Comparison of ENCODE assay signal across 19 mouse cellular contexts in genomic region chr8:125299248-125299647, GRCm38 (mm10).
DNase-seq lines count a peak whose midpoint lies in the region; ATAC-seq and TF ChIP-seq lines count a peak whose summit lies in the region.
"Had no signal": no experiment of that assay in that cellular context is flagged by ENCODE, and none has a peak within 500 bp of the region (broad histone marks: within the 10 kb centered on the region; RNA-seq: fewer than 3 reads in every experiment).

No protein-coding gene starts in this region.

- H3K4me2 ChIP-seq in forebrain, embryonic 16.5 days (ENCODE audit: low read length) = no peak overlapping the region
- no peak overlapping the region for H3K4me2 ChIP-seq in lung, embryonic 14.5 days
- no peak overlapping the region for H3K4me2 ChIP-seq in intestine, postnatal 0 days (replicated peaks; ENCODE audit: low read depth)
- H3K4me2 ChIP-seq: embryonic facial prominence, embryonic 13.5 days; liver, embryonic 12.5 days; midbrain, embryonic 12.5 days; neural tube, embryonic 13.5 days had no signal

- WGBS in forebrain, embryonic 16.5 days = 19% methylated on average over 4 of the region's 4 CpGs
- 61% methylated on average over 4 of the region's 4 CpGs for WGBS in forebrain, embryonic 10.5 days
- WGBS in lung, embryonic 14.5 days = 15% methylated on average over 4 of the region's 4 CpGs
- 15% methylated on average over 4 of the region's 4 CpGs for WGBS in intestine, postnatal 0 days

- H3K27ac ChIP-seq in forebrain, embryonic 16.5 days (ENCODE audit: low read length) = no peak overlapping the region
- H3K27ac ChIP-seq in forebrain, embryonic 10.5 days = no peak overlapping the region
- H3K27ac ChIP-seq in lung, embryonic 14.5 days (ENCODE audit: low read depth) = no peak overlapping the region
- H3K27ac ChIP-seq in intestine, postnatal 0 days (ENCODE audit: low read depth, low read length) = no peak overlapping the region
- H3K27ac ChIP-seq: hindbrain, embryonic 10.5 days; liver, embryonic 12.5 days; midbrain, embryonic 12.5 days; neural tube, embryonic 13.5 days had no signal

- peaks cover 13% of the 10 kb centered on the region for H3K4me1 ChIP-seq in forebrain, embryonic 16.5 days (replicated peaks; ENCODE audit: control insufficient read depth, insufficient read depth, low read length)
- peaks cover 20% of the 10 kb centered on the region for H3K4me1 ChIP-seq in forebrain, embryonic 10.5 days
- H3K4me1 ChIP-seq in lung, embryonic 14.5 days (ENCODE audit: insufficient read depth) = peaks cover 18% of the 10 kb centered on the region; the same call in 1 of the 2 replicates
- H3K4me1 ChIP-seq in intestine, postnatal 0 days (replicated peaks; ENCODE audit: control insufficient read depth, insufficient read depth, low read length) = 0 out of 2 replicates have a peak, but pooled peaks cover 9% of the 10 kb centered on the region
- H3K4me1 ChIP-seq: liver, embryonic 12.5 days; midbrain, embryonic 12.5 days had no signal

- TF ChIP-seq POLR2A in brain, embryonic 14.5 days (IDR thresholded peaks at IDR 0.05; ENCODE audit: borderline replicate concordance, extremely low read depth, insufficient read depth, insufficient read length, poor library complexity, severe bottlenecking) = no peak

- no peak for TF ChIP-seq CTCF in lung, embryonic 14.5 days (IDR thresholded peaks at IDR 0.05; ENCODE audit: low read depth)
- TF ChIP-seq CTCF in brain, embryonic 14.5 days (IDR thresholded peaks at IDR 0.05; ENCODE audit: borderline replicate concordance, extremely low read depth, insufficient read depth, insufficient read length) = no peak
- no peak for TF ChIP-seq CTCF in intestine, postnatal 0 days (IDR thresholded peaks at IDR 0.05; ENCODE audit: low read depth)

- no peak overlapping the region for H3K4me3 ChIP-seq in forebrain, embryonic 16.5 days (replicated peaks; ENCODE audit: low read length)
- H3K4me3 ChIP-seq in forebrain, embryonic 10.5 days = no peak overlapping the region
- no peak overlapping the region for H3K4me3 ChIP-seq in lung, embryonic 14.5 days (ENCODE audit: low read depth, low read length)
- H3K4me3 ChIP-seq in intestine, postnatal 0 days (ENCODE audit: low read depth, low read length) = no peak overlapping the region
- H3K4me3 ChIP-seq: embryonic facial prominence, embryonic 13.5 days; hindbrain, embryonic 10.5 days; liver, embryonic 12.5 days; midbrain, embryonic 12.5 days; neural tube, embryonic 13.5 days had no signal

- ATAC-seq in forebrain, embryonic 16.5 days = peak; percentile 77; the same call in 1 of the 2 replicates
- no peak for ATAC-seq in lung, embryonic 14.5 days (ENCODE audit: insufficient read depth)
- no peak for ATAC-seq in intestine, postnatal 0 days
- ATAC-seq: liver, embryonic 12.5 days had no signal

- H3K9ac ChIP-seq in forebrain, embryonic 16.5 days (replicated peaks; ENCODE audit: low read depth, low read length) = no peak overlapping the region
- no peak overlapping the region for H3K9ac ChIP-seq in lung, embryonic 14.5 days
- H3K9ac ChIP-seq in intestine, postnatal 0 days (ENCODE audit: low read depth, low read length) = no peak overlapping the region
- H3K9ac ChIP-seq: embryonic facial prominence, embryonic 13.5 days; liver, embryonic 12.5 days; midbrain, embryonic 12.5 days; neural tube, embryonic 13.5 days had no signal

- no peaks in the 10 kb centered on the region for H3K9me3 ChIP-seq in forebrain, embryonic 16.5 days (ENCODE audit: control insufficient read depth, low read length)
- no peaks in the 10 kb centered on the region for H3K9me3 ChIP-seq in forebrain, embryonic 10.5 days
- H3K9me3 ChIP-seq in lung, embryonic 14.5 days (ENCODE audit: low read depth, low read length) = no peaks in the 10 kb centered on the region
- no peaks in the 10 kb centered on the region for H3K9me3 ChIP-seq in intestine, postnatal 0 days (ENCODE audit: control insufficient read depth)
- H3K9me3 ChIP-seq: embryonic facial prominence, embryonic 13.5 days; hindbrain, embryonic 10.5 days; liver, embryonic 12.5 days; midbrain, embryonic 12.5 days; neural tube, embryonic 13.5 days had no signal

- DNase-seq in forebrain, embryonic 10.5 days (ENCODE audit: extremely low spot score, low spot score) = no peak
- peak; percentile 83 for DNase-seq in lung, embryonic 14.5 days
- no peak for DNase-seq in lung, adult 18-20 months
- DNase-seq in brain, embryonic 14.5 days (ENCODE audit: low read depth) = peak; percentile 91
- peak; percentile 15 for DNase-seq in lung, postnatal 36 days
- DNase-seq: B cell, adult 2 months; cerebellum, adult 9-11 months; gastrocnemius, postnatal 36 days; kidney, adult 2 months; kidney, postnatal 36 days; right cerebral cortex, adult 18-20 months; thymus, adult 18-20 months had no signal

- no peaks in the 10 kb centered on the region for H3K36me3 ChIP-seq in forebrain, embryonic 16.5 days (ENCODE audit: control insufficient read depth, insufficient read depth)
- no peaks in the 10 kb centered on the region for H3K36me3 ChIP-seq in forebrain, embryonic 10.5 days (replicated peaks)
- no peaks in the 10 kb centered on the region for H3K36me3 ChIP-seq in lung, embryonic 14.5 days (ENCODE audit: insufficient read depth)
- H3K36me3 ChIP-seq in intestine, postnatal 0 days (ENCODE audit: control insufficient read depth, insufficient read depth) = no peaks in the 10 kb centered on the region
- H3K36me3 ChIP-seq: embryonic facial prominence, embryonic 13.5 days; hindbrain, embryonic 10.5 days; liver, embryonic 12.5 days; midbrain, embryonic 12.5 days; neural tube, embryonic 13.5 days had no signal

- no peaks in the 10 kb centered on the region for H3K27me3 ChIP-seq in forebrain, embryonic 16.5 days (replicated peaks; ENCODE audit: control insufficient read depth, insufficient read depth, low read length)
- peaks cover 4% of the 10 kb centered on the region; the same call in 1 of the 2 replicates for H3K27me3 ChIP-seq in forebrain, embryonic 10.5 days (ENCODE audit: poor library complexity, severe bottlenecking)
- H3K27me3 ChIP-seq in lung, embryonic 14.5 days (ENCODE audit: insufficient read depth, low read length) = no peaks in the 10 kb centered on the region
- no peaks in the 10 kb centered on the region for H3K27me3 ChIP-seq in intestine, postnatal 0 days (replicated peaks; ENCODE audit: control insufficient read depth, insufficient read depth, low read length)
- H3K27me3 ChIP-seq: embryonic facial prominence, embryonic 13.5 days had no signal

Comparison
In these comparisons a context has a peak if more than half of its experiments do, and no peak if none do; other contexts are left out.
1. DNase-seq: peak in lung, embryonic 14.5 days (single experiment), brain, embryonic 14.5 days (single experiment) and lung, postnatal 36 days (single experiment); none in forebrain, embryonic 10.5 days (single experiment) and lung, adult 18-20 months (0 of 2).